Mouse (Mus musculus): Measurements from ENCODE around the gene Pnpla2.

Pnpla2 gene

GRCm38 (mm10) chr7:141483114-141483653 is 28.2 kb downstream of the Pnpla2 start:
- DNase-seq (ENCODE audit: low spot score): no peak

- DNase-seq (ENCODE audit: low spot score): no peak
These were observed 29.5 kb downstream of the Pnpla2 start for GRCm38 (mm10) chr7:141484186-141485120.

- no peak for DNase-seq (ENCODE audit: low spot score)
These were observed 30.2 kb downstream of the Pnpla2 start for GRCm38 (mm10) chr7:141485186-141485585.

GRCm38 (mm10) chr7:141485606-141486005 is 30.6 kb downstream of the Pnpla2 start:
- no peak for DNase-seq (ENCODE audit: low spot score)

GRCm38 (mm10) chr7:141486239-141486638 is 31.2 kb downstream of the Pnpla2 start:
- DNase-seq (ENCODE audit: low spot score): no peak

GRCm38 (mm10) chr7:141487141-141487540 is 32.1 kb downstream of the Pnpla2 start:
- no peak for DNase-seq (ENCODE audit: low spot score)

GRCm38 (mm10) chr7:141491151-141491550 is 36.2 kb downstream of the Pnpla2 start:
- peak; percentile 64 for DNase-seq (ENCODE audit: low spot score)

GRCm38 (mm10) chr7:141492738-141493137 is 37.7 kb downstream of the Pnpla2 start:
- no peak for DNase-seq (ENCODE audit: low spot score)

GRCm38 (mm10) chr7:141493729-141494128 is 38.7 kb downstream of the Pnpla2 start:
- no peak for DNase-seq (ENCODE audit: low spot score)

- DNase-seq (ENCODE audit: low spot score): no peak
These were observed 40.4 kb downstream of the Pnpla2 start for GRCm38 (mm10) chr7:141495379-141495778.

GRCm38 (mm10) chr7:141495940-141496339 is 40.9 kb downstream of the Pnpla2 start:
- no peak for DNase-seq (ENCODE audit: low spot score)

GRCm38 (mm10) chr7:141497600-141497999 is 42.6 kb downstream of the Pnpla2 start:
- DNase-seq (ENCODE audit: low spot score): no peak

- no peak for DNase-seq (ENCODE audit: low spot score)
These were observed 47.0 kb downstream of the Pnpla2 start for GRCm38 (mm10) chr7:141501820-141502555.

GRCm38 (mm10) chr7:141502556-141502905 is 47.5 kb downstream of the Pnpla2 start:
- DNase-seq (ENCODE audit: low spot score): no peak

GRCm38 (mm10) chr7:141506278-141506677 is 51.3 kb downstream of the Pnpla2 start:
- peak; percentile 43 for DNase-seq (ENCODE audit: low spot score)

GRCm38 (mm10) chr7:141508160-141508559 is 53.2 kb downstream of the Pnpla2 start:
- DNase-seq (ENCODE audit: low spot score): peak; percentile 61

GRCm38 (mm10) chr7:141510196-141510595 is 55.2 kb downstream of the Pnpla2 start:
- no peak for DNase-seq (ENCODE audit: low spot score)

All from c-Kit-positive CD71-positive TER-119-positive erythroid progenitor cells, embryonic 14.5 days (primary cell).